Mouse (Mus musculus) Patski (cell line): ENCODE measurements at regions not wholly inside any gene's neighbourhood (a gene's known extent, or its start where the extent isn't known, plus 50 kb on each side); places are given as distances from the start of the nearest gene placed in this dataset.
A peak's percentile ranks its signal among the peaks of the same experiment; 100 is the strongest.
"Not testable (repeated sequence)": the region's sequence is repeated elsewhere in the genome, so short reads cannot be mapped to it uniquely, and the experiment has no call there.

Source experiments
- ATAC-seq: fragments of 100-300 bp; one replicate; pipeline ENCODE4 v1.8.0; 2021
- CTCF ChIA-PET: fragments of 350-600 bp; sonication (Branson Sonifier 250); formaldehyde crosslinking; loops from one replicate; lab custom pipeline; 2022; ENCODE audit warnings: inconsistent platforms; lab: Charles Lee
- POLR2A ChIA-PET: fragments of 350-600 bp; sonication (Branson Sonifier 250); formaldehyde crosslinking; loops from one replicate; lab custom pipeline; 2022; ENCODE audit warnings: antibody characterized with exemption, inconsistent platforms; lab: Charles Lee
- DNase-seq: peaks from one replicate; pipeline ENCODE4 v3.0.0-alpha.2; 2011; ENCODE audit warnings: low read depth, low spot score
- H3K27me3 ChIP-seq: fragments of 371-371 bp; one replicate; pipeline ENCODE4 v1.5.1; 2021
- CTCF ChIP-seq: fragments of 100-300 bp; IDR thresholded peaks from one replicate; pipeline ENCODE4 v1.5.1; 2021
- in situ Hi-C: fragments of 300-500 bp; cut with MboI; formaldehyde crosslinking; loops from 3 replicates; pipeline ENCODE4 v1.11.1; 2018; ENCODE audit warnings: low pct_unique_long_range_greater_than_20kb, mixed read lengths

- in situ Hi-C loops, result no loop called here
- ChIA-PET POLR2A (no interaction called here), CTCF (interaction anchor here (1.2 kb wide), 1 partner anchor 25 kb away, joined by 3 read pairs; no protein-coding TSS in a partner anchor)
- H3K27me3 ChIP-seq, result peaks cover 2% of the 10 kb centered on the region
- TF ChIP-seq CTCF, result no peak
- ATAC-seq, result no peak
- DNase-seq, result no peak
Measured at GRCm38 (mm10) chr5:134848981-134849380, 57.6 kb downstream of the Tmem270 start.

DNA sequence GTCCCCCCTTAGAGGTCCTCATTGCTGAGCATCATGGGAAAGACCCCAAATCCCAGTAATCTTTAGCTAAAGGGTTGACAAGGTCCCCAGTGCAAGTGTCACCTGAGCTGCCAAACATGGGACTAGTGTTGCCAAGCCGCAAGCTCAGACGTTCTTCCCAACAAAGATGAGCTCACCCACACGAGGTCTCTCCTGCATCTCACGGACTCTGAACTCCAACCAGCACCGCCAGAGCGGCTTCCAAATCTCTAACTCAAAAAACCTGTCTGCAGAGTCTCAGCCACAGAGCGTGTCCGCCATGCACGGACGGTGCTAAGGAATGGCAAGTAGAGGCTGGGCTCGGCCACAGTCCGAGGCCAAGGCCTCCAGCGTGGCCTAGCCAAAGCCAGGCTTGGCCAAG is 58.0 kb downstream of the Tmem270 start:
- POLR2A ChIA-PET, result no interaction called here
- H3K27me3 ChIP-seq, result peaks cover 2% of the 10 kb centered on the region
- TF ChIP-seq CTCF, result no peak
- CTCF ChIA-PET, result no interaction called here
- in situ Hi-C loops, result no loop called here
- no peak for DNase-seq
- ATAC-seq, result no peak

DNA sequence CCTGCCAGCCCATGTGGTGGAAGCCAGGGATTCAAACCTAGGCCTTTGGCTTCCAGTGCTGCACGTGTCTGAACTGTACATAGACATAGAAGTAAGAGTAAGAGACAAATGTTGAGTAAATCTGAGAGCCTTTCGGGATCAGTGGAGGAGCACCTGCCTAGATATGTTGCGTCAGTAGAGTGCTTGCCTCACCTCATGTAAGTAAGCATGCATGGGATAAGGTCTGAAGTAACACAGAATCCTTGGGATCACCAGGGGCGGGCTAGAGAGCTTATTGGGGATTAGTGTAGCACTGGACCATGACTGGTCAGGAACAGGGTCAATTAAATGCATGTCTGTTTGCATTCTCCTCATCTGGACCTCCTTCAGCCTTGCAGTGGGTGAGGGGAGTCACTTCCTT is 61.1 kb downstream of the Tmem270 start:
- CTCF ChIA-PET, result interaction anchor here (0.8 kb wide), 1 partner anchor 97 kb away, joined by 3 read pairs; no protein-coding TSS in a partner anchor
- in situ Hi-C loops, result no loop called here
- peaks cover 2% of the 10 kb centered on the region for H3K27me3 ChIP-seq
- ATAC-seq, result no peak
- POLR2A ChIA-PET, result no interaction called here
- DNase-seq, result peak; percentile 44
- no peak for TF ChIP-seq CTCF

GRCm38 (mm10) chr5:134844216-134844615 is 62.3 kb downstream of the Tmem270 start:
- DNase-seq, CTCF ChIA-PET, in situ Hi-C loops, H3K27me3 ChIP-seq, POLR2A ChIA-PET, ATAC-seq: not testable (repeated sequence)

DNA sequence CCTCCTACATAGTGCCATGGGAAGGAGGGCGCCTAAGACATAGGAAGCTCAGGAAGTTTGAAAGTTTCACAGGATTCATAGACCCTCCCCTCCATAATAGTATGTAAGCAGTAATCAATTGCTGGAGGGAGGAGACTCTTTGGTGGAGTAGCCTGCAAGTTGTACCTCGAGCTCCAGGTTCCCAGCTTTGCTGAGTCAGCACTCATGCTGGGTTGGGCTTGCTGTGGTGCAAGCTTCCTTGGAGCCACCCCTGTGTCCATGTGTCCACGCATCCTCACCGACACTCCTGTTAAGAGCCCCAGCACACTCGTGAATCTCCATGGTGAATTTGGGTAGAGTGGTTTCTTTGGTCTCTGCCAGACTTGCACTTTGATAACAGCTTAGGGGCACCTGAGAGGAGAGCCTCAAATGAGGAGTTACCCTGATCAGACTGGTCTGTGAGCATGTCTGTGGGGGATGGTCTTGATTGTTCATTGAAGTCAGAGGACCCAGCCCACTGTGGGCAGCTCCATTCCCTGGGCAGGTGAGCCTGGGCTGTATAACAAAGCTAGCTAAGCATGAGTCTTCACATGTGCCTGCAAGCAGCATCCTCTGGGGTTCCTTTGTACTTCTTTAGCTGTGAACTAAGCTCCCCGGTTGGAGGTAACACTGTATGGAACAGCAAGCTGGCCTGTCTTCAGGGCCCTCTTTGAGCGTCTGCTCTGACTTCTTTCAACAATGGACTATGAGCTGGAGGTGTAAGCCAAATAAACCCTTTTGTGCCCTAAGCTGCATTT is 65.1 kb downstream of the Tmem270 start:
- in situ Hi-C loops, result no loop called here

DNA sequence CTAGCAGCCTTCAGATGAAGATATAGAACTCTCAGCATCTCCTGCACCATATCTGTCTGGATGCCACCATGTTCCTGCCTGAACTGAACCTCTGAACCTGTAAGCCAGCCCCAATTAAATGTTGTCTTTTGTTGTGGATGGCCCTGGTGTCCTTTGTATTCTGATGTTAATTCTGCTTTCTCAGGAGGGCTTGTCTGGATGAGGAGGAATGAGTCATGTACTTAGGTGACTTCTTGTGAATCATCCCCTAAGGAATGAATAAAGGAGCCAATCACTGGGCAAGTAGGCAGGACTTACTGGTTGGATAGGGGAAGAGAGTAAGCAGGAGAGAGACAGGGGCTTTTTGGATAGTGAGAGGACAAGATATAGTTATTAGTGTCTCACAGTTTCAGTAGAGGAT is 70.0 kb downstream of the Tmem270 start:
- CTCF ChIA-PET, result no interaction called here
- POLR2A ChIA-PET, result no interaction called here
- in situ Hi-C loops, result no loop called here

More for the DNA sequence above, 65.1 kb downstream of the Tmem270 start:
- H3K27me3 ChIP-seq, result no peaks in the 10 kb centered on the region
- no peak for TF ChIP-seq CTCF
- ChIA-PET CTCF (no interaction called here), POLR2A (no interaction called here)
- no peak for DNase-seq
- no peak for ATAC-seq

DNA sequence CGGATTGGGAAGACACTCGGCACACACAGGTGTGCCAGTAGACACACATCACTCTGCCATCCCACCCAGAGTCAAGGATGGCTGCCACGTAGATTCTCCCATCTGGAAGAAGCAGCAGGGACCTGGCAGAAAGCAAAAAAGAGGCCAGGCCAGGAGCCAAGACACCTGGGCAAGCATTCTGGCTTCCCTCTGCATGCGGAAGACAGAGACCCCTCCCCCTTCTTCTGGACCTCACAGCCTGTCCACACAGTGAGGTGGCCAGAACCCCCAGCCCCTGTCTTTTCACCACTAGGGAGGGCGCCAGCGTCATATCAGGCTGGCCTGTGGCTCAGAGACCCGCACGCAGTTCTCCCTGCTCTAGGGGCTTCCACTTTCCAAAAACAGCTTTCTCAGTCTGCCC is 73.6 kb downstream of the Tmem270 start:
- no peak for TF ChIP-seq CTCF
- ATAC-seq (no peak), DNase-seq (no peak)
- ChIA-PET CTCF (no interaction called here), POLR2A (no interaction called here)
- in situ Hi-C loops, result no loop called here
- H3K27me3 ChIP-seq, result no peaks in the 10 kb centered on the region

More for the DNA sequence above, 70.0 kb downstream of the Tmem270 start:
- no peaks in the 10 kb centered on the region for H3K27me3 ChIP-seq
- ATAC-seq (no peak), DNase-seq (no peak)
- no peak for TF ChIP-seq CTCF

- ChIA-PET CTCF (no interaction called here), POLR2A (no interaction called here)
- ATAC-seq (no peak), DNase-seq (no peak)
- TF ChIP-seq CTCF, result no peak
- peaks cover 14% of the 10 kb centered on the region for H3K27me3 ChIP-seq
- in situ Hi-C loops, result no loop called here
Measured at GRCm38 (mm10) chr5:134817671-134818070, 70.5 kb upstream of the Eln start.

DNA sequence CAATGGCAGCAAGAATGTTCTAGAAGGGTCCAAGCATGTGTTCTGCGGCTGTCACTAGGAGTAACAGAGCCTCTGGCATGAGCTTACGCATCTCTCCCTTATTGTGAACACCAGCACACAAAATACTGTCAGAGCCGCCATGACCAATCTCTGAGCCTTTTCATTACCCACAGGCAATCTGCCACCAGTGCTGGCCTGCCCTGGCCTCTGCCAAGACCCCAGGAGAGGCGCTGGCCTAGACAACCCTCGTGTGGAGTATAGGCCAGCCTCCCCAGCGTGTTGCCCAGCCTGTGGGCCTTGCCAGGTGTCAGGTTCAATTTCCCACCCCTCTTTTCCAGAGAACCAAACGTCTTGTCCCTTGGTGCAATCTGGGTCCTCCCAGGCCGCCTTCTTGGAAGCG is 62.0 kb upstream of the Eln start:
- ChIA-PET CTCF (no interaction called here), POLR2A (no interaction called here)
- no peak for TF ChIP-seq CTCF
- no peaks in the 10 kb centered on the region for H3K27me3 ChIP-seq
- DNase-seq, result no peak
- no peak for ATAC-seq
- in situ Hi-C loops, result no loop called here

GRCm38 (mm10) chr5:134804291-134805049 is 57.3 kb upstream of the Eln start:
- in situ Hi-C loops, result no loop called here
- DNase-seq (no peak), ATAC-seq (no peak)
- H3K27me3 ChIP-seq, result no peaks in the 10 kb centered on the region
- ChIA-PET CTCF (no interaction called here), POLR2A (interaction anchor here (0.5 kb wide), 1 partner anchor 222 kb away, joined by 4 read pairs; no protein-coding TSS in a partner anchor)
- no peak for TF ChIP-seq CTCF

GRCm38 (mm10) chr5:134802161-134802719 is 55.1 kb upstream of the Eln start:
- no peak for ATAC-seq
- no peaks in the 10 kb centered on the region for H3K27me3 ChIP-seq
- in situ Hi-C loops, result no loop called here
- TF ChIP-seq CTCF, result no peak
- ChIA-PET POLR2A (interaction anchor here (0.6 kb wide), 1 partner anchor 34 kb away, joined by 6 read pairs; no protein-coding TSS in a partner anchor), CTCF (no interaction called here)
- no peak for DNase-seq
